Mouse (Mus musculus): ENCODE results near the gene Tubg1. TPM values are rescaled to one million over a fixed set of nuclear protein-coding genes. Genes with fewer than 3 reads are reported as not detected.
A peak's percentile ranks its signal among the peaks of the same experiment; 100 is the strongest.

Gene Tubg1
- polyA plus RNA-seq, 1 experiment from 2014 or later: 20.6 TPM

- TF ChIP-seq CTCF (IDR thresholded peaks at IDR 0.05; ENCODE audit: low read depth): peak; percentile 88
- H3K4me2 ChIP-seq (replicated peaks; ENCODE audit: low read depth): peak within 1 kb of the TSS; percentile 88
- peak within 1 kb of the TSS; percentile 73 for H3K9ac ChIP-seq (ENCODE audit: low read depth, low read length)
- peak; percentile 93 for ATAC-seq
- H3K9me3 ChIP-seq (ENCODE audit: control insufficient read depth): no peaks in the 10 kb centered on the region
- peak within 1 kb of the TSS; percentile 92 for H3K27ac ChIP-seq (ENCODE audit: low read depth, low read length)
- H3K27me3 ChIP-seq (replicated peaks; ENCODE audit: control insufficient read depth, insufficient read depth, low read length): no peaks in the 10 kb centered on the region
- H3K36me3 ChIP-seq (ENCODE audit: control insufficient read depth, insufficient read depth): peaks cover 62% of the 10 kb centered on the region
- peak within 1 kb of the TSS; percentile 60 for H3K4me3 ChIP-seq (ENCODE audit: low read depth, low read length)
- WGBS: under 1% methylated on average over 43 of the region's 43 CpGs
- no peaks in the 10 kb centered on the region for H3K4me1 ChIP-seq (replicated peaks; ENCODE audit: control insufficient read depth, insufficient read depth, low read length)
These were observed 24.3 kb upstream of the Tubg1 start, which contains the start of gene Psmc3ip for GRCm38 (mm10) chr11:101095314-101096024. Gene Psmc3ip (minus strand): TSS chr11:101095436.

DNA sequence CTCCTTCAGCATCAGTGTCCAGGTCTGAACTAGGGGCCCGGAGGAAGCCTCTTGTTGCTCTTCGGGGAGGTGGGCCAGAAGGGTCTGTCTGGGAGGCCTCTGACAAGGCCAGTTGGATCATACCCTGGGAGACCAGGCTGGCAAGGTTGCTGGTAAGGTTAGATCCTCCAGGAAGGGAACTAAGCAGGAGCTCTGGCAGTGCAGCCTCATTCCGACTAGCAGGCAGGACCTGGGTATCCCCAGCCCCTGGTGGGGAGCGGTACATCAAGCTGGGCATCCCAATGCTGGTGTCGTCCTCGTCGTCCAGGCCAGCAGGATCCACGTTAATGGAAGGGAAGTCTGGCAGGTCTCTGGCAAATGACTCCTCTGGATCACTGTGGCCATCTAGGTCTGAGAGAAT, 21.5 kb upstream of the Tubg1 start:
- no peak overlapping the region for H3K9ac ChIP-seq (ENCODE audit: low read depth, low read length)
- no peaks in the 10 kb centered on the region for H3K4me1 ChIP-seq (replicated peaks; ENCODE audit: control insufficient read depth, insufficient read depth, low read length)
- TF ChIP-seq CTCF (IDR thresholded peaks at IDR 0.05; ENCODE audit: low read depth): no peak
- no peak for ATAC-seq
- WGBS: 91% methylated on average over 8 of the region's 8 CpGs
- H3K36me3 ChIP-seq (ENCODE audit: control insufficient read depth, insufficient read depth): peaks cover 58% of the 10 kb centered on the region
- H3K4me3 ChIP-seq (ENCODE audit: low read depth, low read length): no peak overlapping the region
- no peaks in the 10 kb centered on the region for H3K27me3 ChIP-seq (replicated peaks; ENCODE audit: control insufficient read depth, insufficient read depth, low read length)
- H3K4me2 ChIP-seq (replicated peaks; ENCODE audit: low read depth): no peak overlapping the region
- H3K9me3 ChIP-seq (ENCODE audit: control insufficient read depth): no peaks in the 10 kb centered on the region
- H3K27ac ChIP-seq (ENCODE audit: low read depth, low read length): no peak overlapping the region

GRCm38 (mm10) chr11:101103011-101103410, 16.7 kb upstream of the Tubg1 start:
- ATAC-seq: no peak
- 95% methylated on average over 5 of the region's 5 CpGs for WGBS
- H3K27ac ChIP-seq (ENCODE audit: low read depth, low read length): no peak overlapping the region
- H3K4me2 ChIP-seq (replicated peaks; ENCODE audit: low read depth): no peak overlapping the region
- no peak for TF ChIP-seq CTCF (IDR thresholded peaks at IDR 0.05; ENCODE audit: low read depth)
- peaks cover 69% of the 10 kb centered on the region for H3K36me3 ChIP-seq (ENCODE audit: control insufficient read depth, insufficient read depth)
- H3K9ac ChIP-seq (ENCODE audit: low read depth, low read length): no peak overlapping the region
- no peak overlapping the region for H3K4me3 ChIP-seq (ENCODE audit: low read depth, low read length)
- H3K27me3 ChIP-seq (replicated peaks; ENCODE audit: control insufficient read depth, insufficient read depth, low read length): no peaks in the 10 kb centered on the region
- H3K4me1 ChIP-seq (replicated peaks; ENCODE audit: control insufficient read depth, insufficient read depth, low read length): no peaks in the 10 kb centered on the region
- H3K9me3 ChIP-seq (ENCODE audit: control insufficient read depth): no peaks in the 10 kb centered on the region

DNA sequence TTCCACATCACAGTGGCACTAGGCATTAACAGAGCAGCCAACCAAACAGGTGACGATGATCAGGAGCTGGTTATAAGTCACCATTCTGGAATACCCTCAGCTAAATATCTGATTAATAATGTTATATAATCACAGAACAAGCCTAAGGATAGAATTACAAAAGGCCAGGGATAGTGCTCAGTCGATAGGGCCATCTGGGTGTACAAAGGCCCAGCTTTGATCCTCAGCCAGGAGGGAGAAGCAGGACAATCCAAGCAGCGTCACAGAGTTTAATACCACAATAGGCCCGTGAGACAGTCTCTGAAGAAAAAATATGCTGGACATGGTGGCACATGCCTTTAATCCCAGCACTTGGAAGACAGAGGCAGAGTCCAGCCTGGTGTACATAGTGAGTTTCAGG, 10.4 kb upstream of the Tubg1 start:
- H3K4me2 ChIP-seq (replicated peaks; ENCODE audit: low read depth): no peak overlapping the region
- H3K4me3 ChIP-seq (ENCODE audit: low read depth, low read length): no peak overlapping the region
- H3K27ac ChIP-seq (ENCODE audit: low read depth, low read length): no peak overlapping the region
- H3K9ac ChIP-seq (ENCODE audit: low read depth, low read length): no peak overlapping the region
- 87% methylated on average over 4 of the region's 4 CpGs for WGBS
- TF ChIP-seq CTCF (IDR thresholded peaks at IDR 0.05; ENCODE audit: low read depth): no peak
- no peaks in the 10 kb centered on the region for H3K27me3 ChIP-seq (replicated peaks; ENCODE audit: control insufficient read depth, insufficient read depth, low read length)
- H3K9me3 ChIP-seq (ENCODE audit: control insufficient read depth): no peaks in the 10 kb centered on the region
- no peak for ATAC-seq
- H3K36me3 ChIP-seq (ENCODE audit: control insufficient read depth, insufficient read depth): peaks cover 13% of the 10 kb centered on the region; the same call in 1 of the 2 replicates
- no peaks in the 10 kb centered on the region; the same call in 1 of the 2 replicates for H3K4me1 ChIP-seq (replicated peaks; ENCODE audit: control insufficient read depth, insufficient read depth, low read length)

DNA sequence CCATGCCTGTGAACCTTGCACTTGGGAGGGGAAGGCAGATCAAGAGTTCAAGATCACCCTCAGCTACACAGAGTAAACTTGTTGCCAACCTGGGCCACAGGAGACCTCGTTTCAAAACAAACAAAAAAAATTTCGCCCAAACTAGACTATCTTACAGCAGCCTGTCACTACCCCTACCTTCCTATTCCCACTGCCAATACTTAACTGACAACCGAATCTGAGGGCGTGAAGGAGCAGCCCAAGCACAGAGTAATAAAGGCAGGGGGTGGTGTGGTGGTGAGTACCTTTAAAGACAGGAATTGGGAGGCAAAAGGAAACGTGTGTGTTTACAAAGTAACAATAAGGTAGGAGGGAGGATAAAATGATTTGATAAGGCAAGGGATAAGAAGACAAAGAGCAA, 9.0 kb upstream of the Tubg1 start:
- H3K4me3 ChIP-seq (ENCODE audit: low read depth, low read length): no peak overlapping the region
- TF ChIP-seq CTCF (IDR thresholded peaks at IDR 0.05; ENCODE audit: low read depth): no peak
- H3K36me3 ChIP-seq (ENCODE audit: control insufficient read depth, insufficient read depth): peaks cover 2% of the 10 kb centered on the region; the same call in 1 of the 2 replicates
- no peaks in the 10 kb centered on the region for H3K9me3 ChIP-seq (ENCODE audit: control insufficient read depth)
- no peak overlapping the region for H3K27ac ChIP-seq (ENCODE audit: low read depth, low read length)
- peaks cover 3% of the 10 kb centered on the region; the same call in 1 of the 2 replicates for H3K4me1 ChIP-seq (replicated peaks; ENCODE audit: control insufficient read depth, insufficient read depth, low read length)
- H3K9ac ChIP-seq (ENCODE audit: low read depth, low read length): no peak overlapping the region
- no peaks in the 10 kb centered on the region for H3K27me3 ChIP-seq (replicated peaks; ENCODE audit: control insufficient read depth, insufficient read depth, low read length)
- ATAC-seq: no peak
- H3K4me2 ChIP-seq (replicated peaks; ENCODE audit: low read depth): no peak overlapping the region
- 35% methylated on average over 5 of the region's 5 CpGs for WGBS

DNA sequence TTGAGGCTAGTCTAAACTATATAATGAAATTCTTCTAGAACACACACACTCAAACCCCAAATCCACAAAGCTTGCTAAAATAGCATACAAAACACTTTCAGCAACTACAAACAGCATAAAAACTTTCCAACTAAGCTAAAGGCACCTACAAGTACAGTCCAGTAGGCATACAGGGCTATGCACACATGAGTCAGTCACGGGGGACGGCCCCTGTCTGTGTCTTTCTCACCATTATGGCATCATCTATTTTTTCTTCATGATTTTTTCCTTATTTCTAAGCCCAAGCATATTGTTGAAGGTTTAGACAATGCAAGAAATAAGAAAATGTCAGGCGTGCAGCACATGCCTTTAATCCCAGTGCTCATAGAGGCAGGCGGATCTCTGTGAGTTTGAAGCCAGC, 8.6 kb upstream of the Tubg1 start:
- ATAC-seq: no peak
- 88% methylated on average over 4 of the region's 4 CpGs for WGBS
- no peak overlapping the region for H3K9ac ChIP-seq (ENCODE audit: low read depth, low read length)
- H3K4me1 ChIP-seq (replicated peaks; ENCODE audit: control insufficient read depth, insufficient read depth, low read length): peaks cover 3% of the 10 kb centered on the region; the same call in 1 of the 2 replicates
- H3K4me3 ChIP-seq (ENCODE audit: low read depth, low read length): no peak overlapping the region
- no peak for TF ChIP-seq CTCF (IDR thresholded peaks at IDR 0.05; ENCODE audit: low read depth)
- no peaks in the 10 kb centered on the region for H3K9me3 ChIP-seq (ENCODE audit: control insufficient read depth)
- H3K36me3 ChIP-seq (ENCODE audit: control insufficient read depth, insufficient read depth): no peaks in the 10 kb centered on the region; the same call in 1 of the 2 replicates
- no peak overlapping the region for H3K27ac ChIP-seq (ENCODE audit: low read depth, low read length)
- no peaks in the 10 kb centered on the region for H3K27me3 ChIP-seq (replicated peaks; ENCODE audit: control insufficient read depth, insufficient read depth, low read length)
- no peak overlapping the region for H3K4me2 ChIP-seq (replicated peaks; ENCODE audit: low read depth)
